Mouse (Mus musculus): ENCODE measurements around the gene Zfp280d.
A peak's percentile ranks its signal among the peaks of the same experiment; 100 is the strongest.
"Not testable (repeated sequence)": the region's sequence is repeated elsewhere in the genome, so short reads cannot be mapped to it uniquely, and the experiment has no call there.

Gene Zfp280d

GRCm38 (mm10) chr9:72374996-72375395 is 100.3 kb downstream of the Zfp280d start:
- no peak for DNase-seq

DNA sequence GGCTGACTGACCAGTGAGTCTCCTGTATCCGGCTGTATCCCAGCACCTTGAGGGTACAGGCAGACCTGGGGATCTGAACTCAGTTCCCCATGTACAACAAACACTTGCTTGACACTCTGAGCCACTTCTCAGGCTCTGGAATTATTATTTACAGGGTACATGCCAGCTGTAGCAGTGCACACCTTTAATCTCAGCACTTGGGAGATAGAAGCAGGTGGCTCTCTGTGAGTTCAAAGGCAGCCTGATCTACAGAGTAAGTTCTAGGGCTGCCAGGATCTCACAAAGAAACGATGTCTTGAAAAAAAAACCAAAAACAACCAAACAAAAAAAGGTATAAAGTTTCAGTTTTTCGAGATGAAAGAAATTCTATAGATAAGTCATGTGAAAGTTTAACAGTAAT is 101.0 kb downstream of the Zfp280d start:
- no peak for DNase-seq

- no peak for DNase-seq
Measured at GRCm38 (mm10) chr9:72385786-72386185, 111.1 kb downstream of the Zfp280d start.

- DNase-seq: no peak
Measured at GRCm38 (mm10) chr9:72388934-72389333, 114.3 kb downstream of the Zfp280d start.

DNA sequence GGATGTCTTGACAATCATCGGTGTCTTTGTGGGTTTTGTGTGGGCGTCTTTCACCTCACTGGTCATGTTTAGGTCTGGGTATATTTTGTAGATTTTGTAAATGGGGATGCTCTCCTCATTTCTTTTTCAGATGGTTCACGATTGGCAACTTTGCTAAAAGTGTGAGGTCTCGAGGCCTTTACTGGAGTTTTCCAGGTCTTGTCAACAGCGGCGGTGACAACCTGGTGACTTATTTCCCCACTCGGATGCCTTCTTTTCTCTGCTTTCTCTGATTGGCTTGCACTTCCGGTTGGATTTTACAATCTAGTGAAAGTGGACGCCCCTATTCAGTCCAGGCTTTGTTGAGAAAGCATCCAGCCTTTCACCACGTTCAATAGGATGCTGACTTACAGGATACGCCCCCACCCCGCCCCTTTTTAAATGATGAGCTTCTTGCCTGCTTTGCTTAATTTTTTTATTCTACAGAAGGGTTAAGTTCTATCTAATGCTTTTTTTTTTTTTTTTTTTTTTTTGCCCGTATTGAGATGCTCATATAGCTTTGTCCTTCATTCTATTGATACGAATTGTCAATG is 114.9 kb downstream of the Zfp280d start:
- no peak for DNase-seq

GRCm38 (mm10) chr9:72390321-72391077 is 115.8 kb downstream of the Zfp280d start:
- DNase-seq: no peak

DNA sequence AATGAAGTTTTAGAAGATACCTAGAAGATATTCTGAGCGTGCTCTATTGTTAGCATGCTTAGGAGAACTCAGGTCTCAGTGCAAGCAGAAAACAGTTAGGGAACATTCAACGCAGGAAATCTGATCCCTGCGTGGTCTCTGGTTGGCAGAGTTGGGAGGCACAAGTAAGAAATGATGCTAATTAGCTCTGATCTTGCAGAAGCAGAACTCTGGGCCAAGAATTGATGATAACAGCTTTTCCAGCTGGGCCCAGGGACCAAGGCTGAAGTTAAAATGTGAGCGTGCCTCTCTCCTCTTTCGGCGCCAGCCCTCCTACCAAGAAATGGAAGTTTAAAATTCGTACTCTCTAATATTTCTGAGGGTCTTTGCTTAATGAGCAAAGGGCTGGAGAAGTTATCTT is 118.0 kb downstream of the Zfp280d start:
- no peak for DNase-seq

DNA sequence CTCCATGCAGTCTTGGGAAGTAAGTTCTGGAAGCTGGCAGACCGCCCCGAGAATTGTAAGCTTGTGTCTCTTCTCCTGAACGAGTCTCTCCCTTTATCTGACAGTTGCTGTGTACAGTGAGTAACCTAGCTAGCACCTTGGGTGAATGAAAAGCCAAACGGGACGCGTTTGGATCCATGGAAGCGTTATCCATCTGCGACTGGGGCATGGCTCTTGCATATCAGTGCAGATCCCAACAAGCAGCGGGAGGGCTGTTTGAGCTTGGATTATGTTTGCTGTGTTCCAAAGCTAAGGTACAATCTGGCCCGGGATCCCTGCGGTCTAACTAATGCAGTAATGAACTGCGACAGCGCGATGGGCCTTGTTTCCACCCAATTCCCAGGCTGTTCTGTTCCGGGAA is 118.6 kb downstream of the Zfp280d start:
- no peak for DNase-seq

GRCm38 (mm10) chr9:72393869-72394341 is 119.2 kb downstream of the Zfp280d start:
- DNase-seq: no peak

DNA sequence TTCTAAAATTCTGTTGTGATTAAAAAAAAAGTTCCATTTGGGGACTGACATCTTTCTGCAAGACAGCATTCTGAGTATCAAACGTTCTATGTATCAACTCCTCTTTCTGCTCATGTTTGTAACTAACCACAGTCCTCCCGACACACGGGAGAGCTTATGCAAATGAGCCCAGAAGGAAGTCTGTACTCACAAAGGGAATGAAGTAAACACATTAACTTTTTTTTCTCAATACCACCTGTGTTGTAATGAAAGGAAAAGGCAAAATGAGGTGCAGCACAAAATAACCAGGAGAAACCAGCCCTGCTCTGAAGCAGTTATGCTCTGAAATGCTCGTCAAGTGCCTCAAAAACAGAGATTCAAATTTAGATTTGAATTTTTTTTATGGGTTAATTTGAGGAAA is 125.5 kb downstream of the Zfp280d start:
- no peak for DNase-seq

GRCm38 (mm10) chr9:72401769-72402168 is 127.1 kb downstream of the Zfp280d start:
- not testable (repeated sequence) for DNase-seq

GRCm38 (mm10) chr9:72403421-72403820 is 128.8 kb downstream of the Zfp280d start:
- DNase-seq: no peak

GRCm38 (mm10) chr9:72404446-72404845 is 129.8 kb downstream of the Zfp280d start:
- DNase-seq: no peak

GRCm38 (mm10) chr9:72404934-72405333 is 130.3 kb downstream of the Zfp280d start:
- DNase-seq: no peak

DNA sequence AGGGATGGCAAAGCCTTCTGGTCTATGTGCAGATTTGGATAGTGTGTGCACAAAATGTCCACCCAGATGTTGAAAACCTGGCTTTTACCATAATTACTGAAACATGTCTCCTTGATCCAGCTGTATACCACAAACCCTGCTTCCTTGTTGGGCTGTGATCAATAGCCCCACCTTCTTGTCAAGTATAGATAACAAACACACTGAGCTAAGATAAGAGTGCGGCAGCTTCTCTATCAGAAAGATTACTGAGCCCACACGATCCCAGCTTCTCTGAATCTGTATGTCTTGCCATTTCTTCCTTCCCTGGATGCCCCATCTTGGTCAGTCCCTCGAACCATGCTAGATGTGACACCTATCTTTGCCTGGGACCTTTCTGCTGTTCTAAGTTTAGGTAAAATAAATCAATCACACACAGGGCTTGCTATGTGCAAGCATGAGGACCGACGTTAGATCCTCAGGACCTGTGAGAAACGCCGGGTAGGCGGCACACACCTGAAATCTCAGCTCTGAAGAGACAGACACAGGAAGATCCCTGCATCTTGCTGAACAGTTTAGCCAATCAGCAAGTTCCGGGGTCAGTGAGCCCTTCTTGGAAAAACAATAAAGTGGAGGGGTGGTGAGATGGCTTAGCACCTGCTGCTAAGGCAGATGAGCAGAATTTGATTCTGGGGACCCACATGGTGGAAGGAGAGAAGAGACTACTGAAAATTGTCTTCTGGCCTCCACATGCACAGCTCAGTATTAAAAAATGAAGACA is 131.4 kb downstream of the Zfp280d start:
- no peak for DNase-seq

DNA sequence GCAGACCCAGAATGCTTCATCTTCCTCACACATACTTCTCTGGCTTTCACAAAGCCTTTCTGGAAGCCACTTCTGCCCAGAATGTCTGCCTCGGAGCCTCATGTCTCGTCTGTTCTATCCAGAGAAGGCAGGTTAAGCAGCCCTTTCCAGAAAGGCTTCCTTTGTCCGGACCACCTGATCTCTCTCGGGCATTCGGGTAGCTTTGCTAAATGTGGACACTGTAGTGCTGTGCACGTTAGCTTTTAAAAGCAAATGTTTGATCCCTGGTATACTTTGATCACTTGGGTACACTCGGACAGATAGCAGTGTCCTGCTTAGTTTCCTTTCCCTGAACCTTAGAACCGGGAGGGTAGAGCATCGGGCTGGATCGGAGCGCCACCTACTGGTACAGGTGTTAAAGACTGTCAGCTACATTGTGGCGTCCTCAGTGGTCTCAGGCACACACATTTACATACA is 133.5 kb downstream of the Zfp280d start:
- DNase-seq: peak; percentile 55

- no peak for DNase-seq
Measured at GRCm38 (mm10) chr9:72409381-72410225, 134.9 kb downstream of the Zfp280d start.

- no peak for DNase-seq
Measured at GRCm38 (mm10) chr9:72411746-72412145, 137.1 kb downstream of the Zfp280d start.
